Mouse (Mus musculus): Measurements from ENCODE around the gene Bckdhb. TPM values are rescaled to one million over a fixed set of nuclear protein-coding genes. Genes with fewer than 3 reads are reported as not detected.

Gene Bckdhb
- total RNA-seq, 1 experiment = 30.7 TPM

DNA sequence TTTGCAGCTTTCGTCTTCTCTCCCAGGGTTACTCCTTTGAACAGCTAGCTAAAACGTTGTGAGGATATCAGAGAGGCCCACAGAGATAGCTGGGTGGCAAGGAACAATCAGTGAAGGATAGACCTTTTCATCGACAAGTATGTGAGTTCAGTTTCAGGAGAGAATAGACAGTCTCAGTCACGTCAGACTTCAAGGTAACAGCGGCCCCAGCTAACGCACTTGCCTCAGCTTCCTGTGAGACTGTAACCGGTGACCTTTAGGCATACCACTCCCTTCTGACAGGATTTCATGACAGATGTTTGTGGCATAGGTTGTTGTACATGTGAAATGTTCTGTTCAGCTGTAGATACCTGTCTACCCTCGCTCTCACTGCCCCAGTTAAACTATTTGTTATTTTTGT lies 31.9 kb upstream of the Bckdhb start:
- no peak overlapping the region for H3K27ac ChIP-seq (ENCODE audit: insufficient read depth, low read depth, low read length, poor library complexity, severe bottlenecking)
- no peak overlapping the region for H3K4me3 ChIP-seq (ENCODE audit: insufficient read depth in 1 of 2, low read depth in 1 of 2, low read length in 2 of 2, poor library complexity in 1 of 2, severe bottlenecking in 1 of 2)
- no peaks in the 10 kb centered on the region for H3K4me1 ChIP-seq (ENCODE audit: control insufficient read depth in 2 of 2, insufficient read depth in 2 of 2, low read length in 2 of 2, poor library complexity in 1 of 2)
- DNase-seq (ENCODE audit: low read depth, low spot score) = no peak
- no peak overlapping the region for H3K9ac ChIP-seq (ENCODE audit: insufficient read depth, low read depth, low read length, poor library complexity, severe bottlenecking)
- in situ Hi-C loops (cut with MboI; ENCODE audit: low sequenced_read_pairs in 2 of 2, unreplicated experiment in 2 of 2) = no loop called here
- no peaks in the 10 kb centered on the region for H3K9me3 ChIP-seq (ENCODE audit: control insufficient read depth, insufficient read depth, low read depth, low read length)
- no peaks in the 10 kb centered on the region for H3K36me3 ChIP-seq (ENCODE audit: control insufficient read depth, insufficient read depth, low read length, poor library complexity, severe bottlenecking)
- TF ChIP-seq ZC3H11A (IDR thresholded peaks at IDR 0.05; ENCODE audit: borderline replicate concordance, low read depth, low read length) = no peak
- no peak for TF ChIP-seq HCFC1 (IDR thresholded peaks at IDR 0.05; ENCODE audit: borderline replicate concordance, insufficient read depth, low read length)
- no peak for TF ChIP-seq CHD2 (IDR thresholded peaks at IDR 0.05; ENCODE audit: low read depth, low read length)
- no peak for TF ChIP-seq MAFK (IDR thresholded peaks at IDR 0.05; ENCODE audit: insufficient read depth, low read depth, low read length)
- TF ChIP-seq ZNF384 (IDR thresholded peaks at IDR 0.05; ENCODE audit: low read depth, low read length) = no peak

DNA sequence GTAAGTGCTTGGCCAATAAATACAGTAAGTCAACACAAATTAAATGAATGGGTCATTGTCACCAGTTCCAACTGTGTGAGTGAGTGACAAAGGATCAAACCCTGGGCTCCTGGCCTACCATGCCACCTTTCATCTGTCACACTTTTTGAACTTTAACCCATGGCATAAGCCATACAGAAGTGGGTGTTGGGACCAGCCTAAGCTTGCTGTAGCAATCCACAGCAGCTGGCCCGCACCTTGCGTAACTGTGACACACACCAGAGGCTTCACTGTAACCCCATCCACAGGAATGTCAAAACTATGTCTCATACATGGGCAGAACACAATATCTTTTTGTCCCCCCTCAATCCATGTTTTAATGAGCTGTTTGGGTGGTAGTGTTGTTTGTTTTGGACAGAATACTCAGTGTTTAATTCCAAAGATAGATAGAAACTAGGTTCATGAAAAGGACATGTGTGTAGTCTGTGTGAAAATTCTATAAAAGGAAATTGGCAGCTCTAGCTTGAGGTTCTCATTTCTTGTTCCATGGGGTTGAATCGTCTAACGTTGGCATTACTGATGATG lies 31.1 kb upstream of the Bckdhb start:
- no peak for TF ChIP-seq ZC3H11A (IDR thresholded peaks at IDR 0.05; ENCODE audit: borderline replicate concordance, low read depth, low read length)
- no peak for TF ChIP-seq MAFK (IDR thresholded peaks at IDR 0.05; ENCODE audit: insufficient read depth, low read depth, low read length)
- TF ChIP-seq ZNF384 (IDR thresholded peaks at IDR 0.05; ENCODE audit: low read depth, low read length) = no peak
- TF ChIP-seq CHD2 (IDR thresholded peaks at IDR 0.05; ENCODE audit: low read depth, low read length) = no peak
- TF ChIP-seq HCFC1 (IDR thresholded peaks at IDR 0.05; ENCODE audit: borderline replicate concordance, insufficient read depth, low read length) = no peak
- H3K27ac ChIP-seq (ENCODE audit: insufficient read depth, low read depth, low read length, poor library complexity, severe bottlenecking) = no peak overlapping the region
- DNase-seq (ENCODE audit: low read depth, low spot score) = no peak
- H3K4me1 ChIP-seq (ENCODE audit: control insufficient read depth in 2 of 2, insufficient read depth in 2 of 2, low read length in 2 of 2, poor library complexity in 1 of 2) = no peaks in the 10 kb centered on the region
- in situ Hi-C loops (cut with MboI; ENCODE audit: low sequenced_read_pairs in 2 of 2, unreplicated experiment in 2 of 2) = no loop called here
- no peak overlapping the region for H3K9ac ChIP-seq (ENCODE audit: insufficient read depth, low read depth, low read length, poor library complexity, severe bottlenecking)
- no peak overlapping the region for H3K4me3 ChIP-seq (ENCODE audit: insufficient read depth in 1 of 2, low read depth in 1 of 2, low read length in 2 of 2, poor library complexity in 1 of 2, severe bottlenecking in 1 of 2)
- no peaks in the 10 kb centered on the region for H3K9me3 ChIP-seq (ENCODE audit: control insufficient read depth, insufficient read depth, low read depth, low read length)
- no peaks in the 10 kb centered on the region for H3K36me3 ChIP-seq (ENCODE audit: control insufficient read depth, insufficient read depth, low read length, poor library complexity, severe bottlenecking)

DNA sequence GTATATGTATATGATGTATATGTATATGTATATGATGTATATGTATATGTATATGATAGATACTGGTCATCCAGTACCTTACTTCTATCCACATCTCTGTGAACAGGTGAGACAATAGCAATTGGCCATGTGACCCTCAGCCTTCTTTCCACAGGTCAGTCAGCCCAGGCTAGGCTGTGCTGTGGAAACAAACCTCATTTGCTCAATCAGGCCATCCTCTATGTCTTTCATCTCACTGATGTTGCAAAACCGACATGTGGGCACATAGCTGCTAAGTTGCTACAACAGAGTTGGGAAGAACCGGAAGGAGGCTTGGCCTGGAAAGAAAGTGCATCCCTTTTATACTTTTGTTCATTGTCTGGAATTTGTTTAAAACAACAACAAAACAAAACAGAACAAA lies 22.9 kb upstream of the Bckdhb start:
- H3K4me3 ChIP-seq (ENCODE audit: insufficient read depth in 1 of 2, low read depth in 1 of 2, low read length in 2 of 2, poor library complexity in 1 of 2, severe bottlenecking in 1 of 2) = no peak overlapping the region
- H3K4me1 ChIP-seq (ENCODE audit: control insufficient read depth in 2 of 2, insufficient read depth in 2 of 2, low read length in 2 of 2, poor library complexity in 1 of 2) = no peaks in the 10 kb centered on the region
- DNase-seq (ENCODE audit: low read depth, low spot score) = no peak
- no peak for TF ChIP-seq CHD2 (IDR thresholded peaks at IDR 0.05; ENCODE audit: low read depth, low read length)
- TF ChIP-seq HCFC1 (IDR thresholded peaks at IDR 0.05; ENCODE audit: borderline replicate concordance, insufficient read depth, low read length) = no peak
- no peak for TF ChIP-seq ZNF384 (IDR thresholded peaks at IDR 0.05; ENCODE audit: low read depth, low read length)
- TF ChIP-seq ZC3H11A (IDR thresholded peaks at IDR 0.05; ENCODE audit: borderline replicate concordance, low read depth, low read length) = no peak
- no peak for TF ChIP-seq MAFK (IDR thresholded peaks at IDR 0.05; ENCODE audit: insufficient read depth, low read depth, low read length)
- H3K36me3 ChIP-seq (ENCODE audit: control insufficient read depth, insufficient read depth, low read length, poor library complexity, severe bottlenecking) = no peaks in the 10 kb centered on the region
- in situ Hi-C loops (cut with MboI; ENCODE audit: low sequenced_read_pairs in 2 of 2, unreplicated experiment in 2 of 2) = no loop called here
- H3K9ac ChIP-seq (ENCODE audit: insufficient read depth, low read depth, low read length, poor library complexity, severe bottlenecking) = no peak overlapping the region
- no peak overlapping the region for H3K27ac ChIP-seq (ENCODE audit: insufficient read depth, low read depth, low read length, poor library complexity, severe bottlenecking)
- H3K9me3 ChIP-seq (ENCODE audit: control insufficient read depth, insufficient read depth, low read depth, low read length) = no peaks in the 10 kb centered on the region

DNA sequence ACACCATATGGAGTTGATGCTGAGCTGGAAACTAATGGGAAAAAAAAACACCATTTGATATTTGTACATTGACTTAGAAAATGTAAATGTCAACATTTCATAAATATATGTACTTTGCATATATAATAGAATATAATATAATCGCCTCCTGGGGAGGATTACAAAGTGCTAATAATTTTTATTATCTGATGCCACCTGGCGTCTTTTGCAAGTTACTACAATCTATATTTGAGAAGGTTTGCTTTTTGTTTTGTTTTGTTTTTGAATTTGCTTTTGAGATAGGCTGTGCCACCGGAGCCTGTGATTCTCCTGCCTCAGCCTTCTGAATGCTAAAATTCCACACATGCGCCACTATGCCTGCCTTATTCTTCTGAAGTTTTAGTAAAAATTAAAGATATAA lies 19.1 kb upstream of the Bckdhb start:
- DNase-seq (ENCODE audit: low read depth, low spot score) = no peak
- H3K4me1 ChIP-seq (ENCODE audit: control insufficient read depth in 2 of 2, insufficient read depth in 2 of 2, low read length in 2 of 2, poor library complexity in 1 of 2) = no peaks in the 10 kb centered on the region
- H3K36me3 ChIP-seq (ENCODE audit: control insufficient read depth, insufficient read depth, low read length, poor library complexity, severe bottlenecking) = no peaks in the 10 kb centered on the region
- in situ Hi-C loops (cut with MboI; ENCODE audit: low sequenced_read_pairs in 2 of 2, unreplicated experiment in 2 of 2) = no loop called here
- no peak overlapping the region for H3K27ac ChIP-seq (ENCODE audit: insufficient read depth, low read depth, low read length, poor library complexity, severe bottlenecking)
- H3K9ac ChIP-seq (ENCODE audit: insufficient read depth, low read depth, low read length, poor library complexity, severe bottlenecking) = no peak overlapping the region
- no peak for TF ChIP-seq ZNF384 (IDR thresholded peaks at IDR 0.05; ENCODE audit: low read depth, low read length)
- TF ChIP-seq ZC3H11A (IDR thresholded peaks at IDR 0.05; ENCODE audit: borderline replicate concordance, low read depth, low read length) = no peak
- no peak for TF ChIP-seq MAFK (IDR thresholded peaks at IDR 0.05; ENCODE audit: insufficient read depth, low read depth, low read length)
- TF ChIP-seq CHD2 (IDR thresholded peaks at IDR 0.05; ENCODE audit: low read depth, low read length) = no peak
- TF ChIP-seq HCFC1 (IDR thresholded peaks at IDR 0.05; ENCODE audit: borderline replicate concordance, insufficient read depth, low read length) = no peak
- no peak overlapping the region for H3K4me3 ChIP-seq (ENCODE audit: insufficient read depth in 1 of 2, low read depth in 1 of 2, low read length in 2 of 2, poor library complexity in 1 of 2, severe bottlenecking in 1 of 2)
- H3K9me3 ChIP-seq (ENCODE audit: control insufficient read depth, insufficient read depth, low read depth, low read length) = no peaks in the 10 kb centered on the region

DNA sequence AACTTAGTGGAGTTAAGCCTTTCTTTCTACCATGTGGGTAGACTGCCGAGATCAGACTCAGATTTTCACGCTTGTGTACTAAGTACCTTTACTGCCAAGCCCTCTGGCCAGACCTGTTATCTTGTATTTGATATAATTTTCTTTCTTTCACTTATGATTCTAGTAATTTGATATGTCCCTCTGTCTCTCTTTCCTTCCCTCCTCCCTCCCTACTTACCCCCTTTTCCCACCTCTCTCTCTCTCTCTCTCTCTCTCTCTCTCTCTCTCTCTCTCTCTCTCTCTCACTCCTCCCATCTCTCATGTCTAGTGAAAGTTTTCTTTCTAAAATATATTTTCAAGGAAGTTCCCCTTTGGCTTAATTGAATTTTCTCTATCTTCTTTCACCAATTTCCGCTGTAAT lies 17.9 kb upstream of the Bckdhb start:
- no peaks in the 10 kb centered on the region for H3K9me3 ChIP-seq (ENCODE audit: control insufficient read depth, insufficient read depth, low read depth, low read length)
- no peak for DNase-seq (ENCODE audit: low read depth, low spot score)
- no peak overlapping the region for H3K27ac ChIP-seq (ENCODE audit: insufficient read depth, low read depth, low read length, poor library complexity, severe bottlenecking)
- H3K36me3 ChIP-seq (ENCODE audit: control insufficient read depth, insufficient read depth, low read length, poor library complexity, severe bottlenecking) = no peaks in the 10 kb centered on the region
- in situ Hi-C loops (cut with MboI; ENCODE audit: low sequenced_read_pairs in 2 of 2, unreplicated experiment in 2 of 2) = no loop called here
- no peak overlapping the region for H3K9ac ChIP-seq (ENCODE audit: insufficient read depth, low read depth, low read length, poor library complexity, severe bottlenecking)
- H3K4me3 ChIP-seq (ENCODE audit: insufficient read depth in 1 of 2, low read depth in 1 of 2, low read length in 2 of 2, poor library complexity in 1 of 2, severe bottlenecking in 1 of 2) = no peak overlapping the region
- H3K4me1 ChIP-seq (ENCODE audit: control insufficient read depth in 2 of 2, insufficient read depth in 2 of 2, low read length in 2 of 2, poor library complexity in 1 of 2) = no peaks in the 10 kb centered on the region
- TF ChIP-seq HCFC1 (IDR thresholded peaks at IDR 0.05; ENCODE audit: borderline replicate concordance, insufficient read depth, low read length) (no peak), MAFK (IDR thresholded peaks at IDR 0.05; ENCODE audit: insufficient read depth, low read depth, low read length) (no peak), CHD2 (IDR thresholded peaks at IDR 0.05; ENCODE audit: low read depth, low read length) (no peak), ZC3H11A (IDR thresholded peaks at IDR 0.05; ENCODE audit: borderline replicate concordance, low read depth, low read length) (no peak), ZNF384 (IDR thresholded peaks at IDR 0.05; ENCODE audit: low read depth, low read length) (no peak)

All from ES-E14 (cell line).